ENCODE assay signal across 15 mouse cellular contexts in genomic region chr3:126714281-126714680, GRCm38 (mm10).
"Had no signal": no experiment of that assay in that cellular context is flagged by ENCODE, and none has a peak within 500 bp of the region (broad histone marks: within the 10 kb centered on the region; RNA-seq: fewer than 3 reads in every experiment).

No protein-coding gene starts in this region.

- H3K36me3 ChIP-seq: midbrain, embryonic 10.5 days; neural tube, embryonic 13.5 days; neural tube, embryonic 15.5 days had no signal

- DNase-seq: lung, adult 18-20 months; lung, embryonic 14.5 days; lung, postnatal 10 days; lung, postnatal 4 days; midbrain, embryonic 14.5 days; retina, postnatal 1 day; right cerebral cortex, adult 18-20 months; thymus, adult 18-20 months; thymus, postnatal 14 days; thymus, postnatal 36 days had no signal

- H3K4me1 ChIP-seq: midbrain, embryonic 10.5 days; neural tube, embryonic 13.5 days; neural tube, embryonic 15.5 days had no signal

- H3K27ac ChIP-seq: midbrain, embryonic 10.5 days; neural tube, embryonic 13.5 days; neural tube, embryonic 15.5 days had no signal

- H3K9me3 ChIP-seq: midbrain, embryonic 10.5 days; neural tube, embryonic 13.5 days; neural tube, embryonic 15.5 days had no signal

- H3K4me2 ChIP-seq: lung, embryonic 14.5 days; neural tube, embryonic 13.5 days; neural tube, embryonic 15.5 days had no signal

- H3K4me3 ChIP-seq: midbrain, embryonic 10.5 days; myocyte; neural tube, embryonic 13.5 days; neural tube, embryonic 15.5 days had no signal

- H3K27me3 ChIP-seq: neural tube, embryonic 13.5 days; neural tube, embryonic 15.5 days had no signal

- ATAC-seq: midbrain, embryonic 16.5 days had no signal

- H3K9ac ChIP-seq: lung, embryonic 14.5 days; neural tube, embryonic 13.5 days; neural tube, embryonic 15.5 days had no signal
